Mouse (Mus musculus): Measurements from ENCODE around the gene Kpna7.
A peak's percentile ranks its signal among the peaks of the same experiment; 100 is the strongest.
"Not testable (repeated sequence)": the region's sequence is repeated elsewhere in the genome, so short reads cannot be mapped to it uniquely, and the experiment has no call there.

The Kpna7 gene

GRCm38 (mm10) chr5:145083632-145084451, at the start of gene Kpna7, which contains the start of gene Arpc1a:
Kpna7 (minus strand) TSS chr5:145084030.
Arpc1a (plus strand) TSS chr5:145083830.
- DNase-seq (ENCODE audit: low read depth, low spot score): peak; percentile 96

DNA sequence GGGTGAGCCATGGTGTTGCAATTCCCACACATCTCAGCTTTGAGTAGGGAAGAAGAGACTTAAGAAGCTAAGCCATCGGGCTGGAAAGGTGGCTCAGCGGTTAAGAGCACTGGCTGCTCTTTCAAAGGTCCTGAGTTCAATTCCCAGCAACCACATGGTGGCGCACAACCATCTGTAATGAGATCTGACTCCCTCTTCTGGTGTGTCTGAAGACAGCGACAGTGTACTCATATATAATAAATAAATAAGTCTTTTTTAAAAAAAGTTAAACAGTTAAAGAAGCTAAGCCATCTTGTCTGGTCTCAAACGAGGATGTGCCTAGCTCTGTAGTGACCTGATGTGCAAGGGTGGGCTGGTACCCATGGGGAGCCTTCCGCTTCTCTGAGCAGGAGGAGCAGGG, 49.4 kb upstream of the Kpna7 start:
- DNase-seq (ENCODE audit: low read depth, low spot score): not testable (repeated sequence)

GRCm38 (mm10) chr5:145130995-145131394, 47.2 kb upstream of the Kpna7 start:
- no peak for DNase-seq (ENCODE audit: low read depth, low spot score)

DNA sequence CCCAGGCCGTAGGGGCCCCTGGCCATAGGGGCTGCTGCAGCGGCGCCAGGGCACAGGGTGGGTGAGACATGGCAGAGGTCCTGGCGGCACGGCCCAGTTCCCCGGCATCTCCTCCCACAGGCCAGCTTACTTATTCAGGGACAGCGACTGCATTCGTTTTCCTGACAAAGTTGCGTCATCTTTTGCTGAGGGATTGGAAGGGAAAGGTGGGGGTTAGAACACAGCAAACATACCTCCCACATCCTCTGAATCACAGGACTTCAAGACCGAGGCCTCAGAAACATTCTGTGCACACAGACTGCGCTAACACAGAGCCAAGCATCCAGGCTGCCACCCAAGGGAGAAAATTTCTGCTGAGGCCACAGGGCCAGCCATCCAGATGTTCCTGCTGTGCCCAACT, 46.4 kb upstream of the Kpna7 start:
- DNase-seq (ENCODE audit: low read depth, low spot score): no peak

DNA sequence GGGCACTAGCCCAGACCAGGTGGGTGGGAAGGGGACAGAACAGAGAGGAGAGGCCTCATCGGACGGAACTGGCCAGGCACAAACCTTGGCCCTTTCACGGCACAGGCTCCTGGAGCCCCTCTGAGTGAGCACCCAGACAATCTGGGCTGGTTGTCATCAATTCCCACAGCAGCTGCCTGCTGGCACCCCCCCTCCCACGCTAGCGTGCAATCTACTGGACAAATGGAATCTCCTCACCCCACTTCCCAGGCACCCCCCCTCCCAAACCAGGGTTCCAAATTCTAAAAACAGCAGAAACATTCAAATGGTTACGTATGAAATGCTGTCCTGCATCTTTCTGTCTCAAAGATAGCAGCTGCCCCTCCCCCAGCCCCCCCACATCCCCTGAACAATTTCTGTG, 45.9 kb upstream of the Kpna7 start:
- DNase-seq (ENCODE audit: low read depth, low spot score): not testable (repeated sequence)

DNA sequence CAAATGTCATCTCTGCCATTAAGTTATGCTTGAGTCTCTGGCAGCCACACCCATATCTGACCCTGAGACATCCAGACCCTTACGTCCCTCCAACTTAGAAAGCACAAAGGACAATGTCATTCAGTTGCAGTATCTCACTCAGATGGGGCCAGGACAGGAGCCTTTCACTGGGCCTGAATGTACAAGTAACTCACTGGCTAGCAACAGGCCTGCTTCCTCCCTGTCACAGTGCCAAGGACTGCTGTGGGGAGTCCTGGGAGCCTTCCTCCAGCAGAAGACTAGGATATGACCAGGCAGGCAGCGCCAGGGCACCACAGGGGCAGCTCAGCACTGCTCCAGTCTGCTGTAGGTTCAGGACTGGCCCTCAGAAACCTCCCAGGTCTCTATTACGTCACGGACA, 45.3 kb upstream of the Kpna7 start:
- DNase-seq (ENCODE audit: low read depth, low spot score): no peak

DNA sequence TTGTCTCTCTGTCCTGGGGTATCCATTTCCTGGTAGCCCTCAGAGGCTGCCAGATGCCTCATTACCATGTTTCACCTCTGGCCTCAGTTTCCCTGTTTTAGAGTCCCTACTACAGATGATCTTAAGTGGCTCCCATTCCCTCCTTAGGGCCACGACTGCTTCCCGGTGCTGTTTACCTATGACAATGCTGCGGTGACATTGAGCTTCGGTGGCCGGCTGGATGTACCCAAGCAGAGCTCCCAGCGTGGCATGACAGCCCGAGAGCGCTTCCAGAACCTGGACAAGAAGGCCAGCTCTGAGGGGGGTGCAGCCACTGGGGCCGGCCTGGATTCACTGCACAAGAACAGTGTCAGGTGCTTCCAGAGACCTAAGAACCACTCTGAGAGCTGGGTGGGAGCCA, 42.8 kb upstream of the Kpna7 start:
- DNase-seq (ENCODE audit: low read depth, low spot score): no peak

GRCm38 (mm10) chr5:145123396-145123795, 39.6 kb upstream of the Kpna7 start:
- DNase-seq (ENCODE audit: low read depth, low spot score): no peak

GRCm38 (mm10) chr5:145120921-145121320, 37.1 kb upstream of the Kpna7 start:
- no peak for DNase-seq (ENCODE audit: low read depth, low spot score)

GRCm38 (mm10) chr5:145119385-145119784, 35.6 kb upstream of the Kpna7 start:
- DNase-seq (ENCODE audit: low read depth, low spot score): peak; percentile 79

DNA sequence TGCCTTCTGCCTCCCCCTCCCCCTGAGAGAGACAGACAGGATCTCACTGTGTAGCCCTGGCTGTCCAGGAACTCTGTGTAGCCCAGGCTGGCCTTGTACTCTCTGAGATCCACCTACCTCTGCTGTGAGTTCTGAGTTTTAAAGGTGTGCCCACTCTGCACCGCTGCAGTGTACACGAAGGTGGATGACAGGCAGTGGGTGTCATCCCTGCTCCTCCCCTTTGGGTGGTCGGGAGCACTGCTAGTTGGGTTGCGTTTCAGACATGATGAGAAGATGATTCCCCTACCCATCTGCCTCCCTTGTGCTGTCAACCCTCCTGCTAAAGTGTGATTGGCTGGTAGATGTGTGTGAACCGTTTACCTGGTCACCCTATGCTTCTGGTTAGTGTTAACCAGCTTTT, 34.6 kb upstream of the Kpna7 start:
- no peak for DNase-seq (ENCODE audit: low read depth, low spot score)

DNA sequence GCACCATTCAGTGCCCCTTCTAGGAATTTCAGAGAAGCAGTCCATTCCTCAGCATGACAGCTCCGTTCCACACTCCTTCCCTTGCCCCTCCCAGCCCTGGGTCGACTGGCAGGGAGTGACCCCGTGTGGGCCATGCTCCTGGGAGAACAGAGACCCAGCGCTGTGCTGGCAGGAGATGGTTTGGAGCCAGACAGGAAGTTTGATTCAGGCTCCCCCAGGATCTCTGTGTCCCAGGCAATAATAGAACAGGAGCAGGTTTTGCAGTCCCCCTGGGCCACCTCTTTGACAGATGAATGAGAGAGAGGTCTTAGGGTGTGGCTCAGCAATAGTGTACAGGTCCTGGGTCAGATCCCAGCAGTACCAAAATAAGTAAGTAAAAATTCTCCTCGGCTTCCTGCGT, 34.2 kb upstream of the Kpna7 start:
- DNase-seq (ENCODE audit: low read depth, low spot score): no peak

DNA sequence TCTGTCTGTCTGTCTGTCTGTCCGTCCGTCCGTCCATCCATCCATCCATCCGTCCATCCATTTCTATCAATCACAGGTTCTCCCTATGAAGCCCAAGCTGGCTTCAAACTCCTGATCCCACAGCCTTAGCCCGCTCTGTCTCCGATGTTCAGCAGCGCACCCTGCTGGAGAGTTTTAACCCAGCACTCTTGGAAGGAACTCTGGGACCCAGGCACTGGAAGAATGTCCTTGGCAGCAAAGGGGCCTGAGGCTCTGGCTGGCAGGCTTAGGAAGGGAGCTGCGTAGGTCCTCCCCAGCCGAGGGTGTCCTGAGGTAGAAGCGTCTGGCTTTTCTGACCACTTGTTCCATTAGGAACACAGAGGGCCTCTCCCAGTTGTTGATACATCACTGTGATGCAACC, 33.1 kb upstream of the Kpna7 start:
- peak; percentile 93 for DNase-seq (ENCODE audit: low read depth, low spot score)

- peak; percentile 54 for DNase-seq (ENCODE audit: low read depth, low spot score)
Observed at GRCm38 (mm10) chr5:145116316-145116715, 32.5 kb upstream of the Kpna7 start.

DNA sequence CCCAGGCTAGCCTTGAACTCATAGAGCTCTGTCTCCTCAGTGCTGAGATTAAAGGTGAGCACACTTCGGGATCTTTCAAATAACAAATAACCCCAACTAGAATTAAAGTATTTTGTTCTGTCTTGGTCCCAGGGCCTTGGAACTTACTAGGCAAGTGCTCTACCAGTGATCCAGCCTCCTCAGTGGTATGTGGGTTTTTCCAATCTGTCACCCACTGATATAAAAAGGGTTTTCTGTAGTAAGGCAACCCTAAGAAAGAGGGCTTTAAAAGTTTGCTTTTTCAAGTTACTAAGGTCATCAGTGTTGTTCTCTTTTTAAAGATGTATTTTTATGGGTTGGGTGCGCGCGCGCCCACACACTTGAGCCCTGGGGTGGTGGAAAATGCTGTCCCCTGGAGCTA, 31.9 kb upstream of the Kpna7 start:
- DNase-seq (ENCODE audit: low read depth, low spot score): no peak

DNA sequence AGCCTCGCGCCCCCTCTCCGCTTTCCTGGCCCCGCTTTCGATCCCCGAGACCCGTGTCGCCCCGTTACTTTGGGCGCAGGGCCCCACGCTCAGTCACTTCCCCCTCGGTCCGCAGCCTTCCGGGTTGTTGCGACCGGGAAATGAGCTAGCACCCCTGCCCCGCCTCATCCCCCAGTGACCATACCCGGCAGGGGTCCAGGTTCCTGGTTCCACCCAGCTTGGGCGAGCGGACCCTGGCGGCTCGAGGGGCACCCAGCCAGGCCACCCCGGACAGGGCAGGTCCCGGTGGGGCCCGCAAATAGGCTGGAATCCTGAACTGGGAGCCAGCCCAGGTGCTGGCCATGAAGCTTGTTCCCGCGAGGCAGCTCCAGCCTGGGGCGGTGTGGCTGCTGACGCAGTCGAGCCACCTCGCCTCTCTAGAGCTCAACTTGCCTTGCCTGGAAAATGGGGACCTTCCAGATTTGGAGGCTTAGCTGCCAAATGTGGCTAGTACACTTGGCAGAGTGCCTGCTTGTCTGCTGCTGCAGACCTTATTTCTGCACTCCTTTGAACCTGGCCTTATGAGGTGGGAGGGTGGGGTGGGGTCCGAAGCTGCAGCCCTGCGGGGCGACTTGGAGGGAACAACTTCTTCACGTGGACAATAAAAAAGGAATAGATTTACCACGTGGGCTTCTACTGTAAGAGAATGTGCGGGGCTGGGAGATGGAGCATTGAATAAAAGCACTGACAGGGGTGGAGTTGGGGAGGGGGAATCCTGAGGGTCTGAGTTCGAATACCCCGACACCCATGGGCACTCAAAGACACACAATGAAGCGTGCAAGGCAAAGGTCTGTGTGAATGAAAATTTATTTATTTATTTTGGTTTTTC, 31.0 kb upstream of the Kpna7 start:
- peak; percentile 74 for DNase-seq (ENCODE audit: low read depth, low spot score)

DNA sequence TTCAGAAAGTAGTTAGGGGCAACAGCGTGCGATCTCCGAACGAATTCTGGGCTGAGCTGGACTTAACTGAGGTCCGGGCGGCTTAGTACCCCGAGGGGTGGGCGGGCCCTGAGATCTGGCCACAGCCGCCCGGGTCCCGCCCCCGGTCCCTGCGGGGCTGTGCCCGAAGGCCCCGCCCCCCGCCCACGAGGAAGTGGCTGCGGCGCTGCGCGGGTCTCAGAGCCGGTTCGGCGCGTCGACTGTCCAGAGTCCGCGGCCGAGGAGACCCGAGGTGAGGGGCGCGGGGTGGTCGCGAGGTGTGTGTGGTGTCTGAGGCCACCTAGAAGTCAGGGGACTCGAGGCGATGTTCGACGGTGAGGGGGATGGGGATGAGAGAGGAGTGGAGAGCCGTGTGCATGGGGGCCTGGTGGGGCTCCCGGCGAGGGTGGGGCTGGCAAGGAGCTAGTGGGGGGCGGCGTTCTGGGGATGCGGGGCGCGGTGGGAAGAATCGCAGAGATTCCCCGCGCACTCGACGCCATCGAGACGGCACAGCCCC, 30.3 kb upstream of the Kpna7 start, which contains the start of gene Arpc1b:
Arpc1b (plus strand) TSS at position 145 of the 535 bp plus-strand sequence.
- peak; percentile 95 for DNase-seq (ENCODE audit: low read depth, low spot score)

DNA sequence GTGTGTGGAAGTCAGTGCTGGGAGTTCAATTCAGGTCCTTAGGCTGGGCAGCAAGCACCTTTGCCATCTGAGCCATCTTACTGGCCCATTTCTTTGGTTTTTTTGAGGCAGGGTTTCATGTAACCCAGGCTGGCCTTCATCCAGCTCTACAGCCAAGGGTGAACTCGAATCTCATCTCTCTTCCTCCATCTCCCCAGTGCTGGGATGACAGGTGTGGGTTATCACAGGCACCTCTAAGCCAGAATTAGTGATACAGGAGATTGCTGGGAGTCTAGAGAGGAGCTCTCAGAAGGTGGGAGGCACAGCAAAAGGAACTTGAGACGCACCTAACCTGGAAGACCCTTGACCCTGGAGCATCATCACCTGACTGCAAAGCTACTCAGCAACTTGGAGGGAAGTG, 29.6 kb upstream of the Kpna7 start:
- DNase-seq (ENCODE audit: low read depth, low spot score): no peak

DNA sequence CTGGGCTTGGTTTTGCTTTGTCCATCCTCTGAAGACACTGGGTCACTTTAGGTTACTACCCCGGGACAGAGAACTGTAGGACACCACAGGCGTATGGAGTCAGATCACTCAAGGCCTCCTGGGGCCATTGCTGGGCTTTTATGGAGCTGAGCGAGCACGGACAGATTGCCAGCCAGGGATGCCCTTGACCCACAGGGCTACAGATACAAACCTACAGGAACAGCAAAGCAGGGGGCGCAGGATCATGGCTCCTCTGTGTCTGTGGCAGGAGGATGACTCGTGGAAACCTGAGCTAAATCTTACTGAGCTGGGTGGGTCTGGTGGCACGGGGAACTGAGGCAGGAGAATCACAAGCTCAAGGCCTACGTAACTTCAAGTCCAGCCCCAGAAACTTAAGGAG, 28.7 kb upstream of the Kpna7 start:
- DNase-seq (ENCODE audit: low read depth, low spot score): no peak

DNA sequence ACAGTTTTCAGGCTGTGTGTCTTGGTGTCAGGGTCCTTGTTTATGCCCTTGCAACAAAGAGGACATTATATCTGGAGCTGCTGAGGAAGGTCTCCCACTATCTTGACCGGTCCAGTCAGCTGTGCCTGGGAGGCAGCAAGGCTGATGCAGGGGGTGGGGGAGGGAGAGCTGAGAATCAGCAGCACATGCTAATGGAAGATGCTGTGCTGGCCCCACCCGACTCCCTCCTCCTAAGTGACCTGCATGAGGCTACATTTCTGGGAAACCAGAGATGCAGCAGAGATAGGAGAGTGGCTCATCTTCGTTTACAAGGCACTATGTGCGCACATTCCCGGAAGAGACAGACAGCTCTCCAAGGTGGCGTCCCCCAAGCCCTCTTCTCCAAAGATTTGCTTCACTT, 26.6 kb upstream of the Kpna7 start:
- DNase-seq (ENCODE audit: low read depth, low spot score): no peak

DNA sequence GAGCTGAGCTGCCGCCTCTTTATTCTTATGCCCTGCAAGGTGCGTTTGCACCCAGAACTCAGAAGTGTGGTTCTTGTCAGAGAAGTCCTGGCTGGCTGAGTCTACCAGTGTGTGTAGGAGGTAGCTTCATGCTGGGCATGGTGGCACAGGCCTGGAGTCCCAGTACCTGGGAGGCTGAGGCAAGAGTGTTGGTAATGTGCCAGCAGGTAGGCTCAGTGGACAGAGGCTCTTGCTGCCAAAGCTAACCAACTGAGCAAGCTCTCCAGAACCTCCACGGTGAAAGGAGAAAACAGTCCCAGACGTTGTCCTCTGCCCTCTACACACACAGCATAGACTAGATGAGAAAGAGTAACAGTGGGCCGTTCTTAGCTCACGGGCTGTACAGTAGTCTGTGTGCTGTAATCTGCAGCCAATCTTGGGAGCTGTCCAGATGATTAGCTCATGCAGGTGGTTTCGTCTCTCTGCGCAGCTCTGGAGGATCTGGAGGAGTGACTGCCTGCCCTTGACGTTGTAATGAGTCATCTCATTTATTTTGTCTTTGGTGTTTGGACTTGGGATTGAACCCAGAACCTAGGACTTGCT, 22.0 kb upstream of the Kpna7 start:
- no peak for DNase-seq (ENCODE audit: low read depth, low spot score)

DNA sequence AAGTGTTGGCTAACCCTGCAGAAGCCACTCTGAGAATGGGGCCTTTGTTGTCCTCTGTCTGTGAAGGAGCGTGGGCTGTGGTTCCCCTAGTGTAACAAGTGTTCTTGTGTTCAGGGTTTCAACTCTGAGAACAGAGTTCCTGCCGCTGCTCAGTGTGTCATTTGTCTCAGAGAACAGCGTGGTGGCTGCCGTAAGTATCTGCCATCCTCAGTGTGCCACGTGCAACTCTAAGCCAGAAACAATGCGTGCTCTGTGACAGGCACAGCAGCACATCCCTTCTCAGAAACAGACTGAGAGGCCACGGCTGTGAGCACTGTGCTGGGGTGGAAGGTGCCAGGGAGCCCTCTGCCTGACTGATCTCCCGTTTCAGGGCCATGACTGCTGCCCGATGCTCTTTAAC, 20.5 kb upstream of the Kpna7 start:
- no peak for DNase-seq (ENCODE audit: low read depth, low spot score)

All from ZHBTc4 (cell line).